Mouse (Mus musculus): Measurements from ENCODE around the gene Ddx42. TPM values are rescaled to one million over a fixed set of nuclear protein-coding genes. Genes with fewer than 3 reads are reported as not detected.

Gene Ddx42
- polyA plus RNA-seq, 1 experiment from 2014 or later: 77.6 TPM

GRCm38 (mm10) chr11:106271131-106271793 lies 54.5 kb downstream of the Ddx42 start:
- Histone ChIP-seq H3K27me3 (replicated peaks) (no peaks in the 10 kb centered on the region), H3K27ac (replicated peaks) (peak overlapping the region; percentile 90), H3K9ac (replicated peaks) (peak overlapping the region; percentile 85), H3K4me2 (peak overlapping the region; percentile 77), H3K36me3 (peaks cover 10% of the 10 kb centered on the region), H3K9me3 (replicated peaks) (no peaks in the 10 kb centered on the region), H3K4me1 (peaks cover 59% of the 10 kb centered on the region), H3K4me3 (replicated peaks) (peak overlapping the region; percentile 95)
- 48% methylated on average over 5 of the region's 5 CpGs for WGBS
- no peak for ATAC-seq (ENCODE audit: low FRiP score)

- peaks cover 58% of the 10 kb centered on the region for H3K4me1 ChIP-seq
- peak overlapping the region; percentile 77 for H3K4me2 ChIP-seq
- 1% methylated on average over 41 of the region's 41 CpGs for WGBS
Measured at GRCm38 (mm10) chr11:106271794-106272643, 55.3 kb downstream of the Ddx42 start.

GRCm38 (mm10) chr11:106272644-106273310 lies 56.1 kb downstream of the Ddx42 start, which contains the start of gene Smarcd2:
Gene Smarcd2, minus strand, starts transcription at chr11:106272972.
- Histone ChIP-seq H3K4me3 (replicated peaks) (peak within 1 kb of the TSS; percentile 95), H3K36me3 (no peaks in the 10 kb centered on the region), H3K9me3 (replicated peaks) (no peaks in the 10 kb centered on the region), H3K27me3 (replicated peaks) (0 out of 2 replicates have a peak, but pooled peaks cover 2% of the 10 kb centered on the region), H3K4me1 (peaks cover 51% of the 10 kb centered on the region), H3K9ac (replicated peaks) (peak within 1 kb of the TSS; percentile 85), H3K4me2 (peak within 1 kb of the TSS; percentile 77), H3K27ac (replicated peaks) (peak within 1 kb of the TSS; percentile 90)
- peak; percentile 95 for ATAC-seq (ENCODE audit: low FRiP score)
- under 1% methylated on average over 72 of the region's 72 CpGs for WGBS

More at GRCm38 (mm10) chr11:106271794-106272643, 55.3 kb downstream of the Ddx42 start:
- H3K9me3 ChIP-seq (replicated peaks): no peaks in the 10 kb centered on the region
- peak; percentile 37 for ATAC-seq (ENCODE audit: low FRiP score)
- H3K9ac ChIP-seq (replicated peaks): peak overlapping the region; percentile 85
- peak overlapping the region; percentile 95 for H3K4me3 ChIP-seq (replicated peaks)
- H3K27ac ChIP-seq (replicated peaks): peak overlapping the region; percentile 90
- H3K27me3 ChIP-seq (replicated peaks): no peaks in the 10 kb centered on the region
- peaks cover 2% of the 10 kb centered on the region; the same call in 1 of the 2 replicates for H3K36me3 ChIP-seq

GRCm38 (mm10) chr11:106273311-106273684 lies 56.6 kb downstream of the Ddx42 start:
- H3K4me1 ChIP-seq: peaks cover 45% of the 10 kb centered on the region
- peak; percentile 33 for ATAC-seq (ENCODE audit: low FRiP score)
- 17% methylated on average over 16 of the region's 16 CpGs for WGBS

GRCm38 (mm10) chr11:106273811-106274210 lies 57.1 kb downstream of the Ddx42 start:
- Histone ChIP-seq H3K9me3 (replicated peaks) (no peaks in the 10 kb centered on the region), H3K4me1 (peaks cover 40% of the 10 kb centered on the region), H3K4me3 (replicated peaks) (peak overlapping the region; percentile 95; the same call in 1 of the 2 replicates), H3K9ac (replicated peaks) (no peak overlapping the region), H3K4me2 (peak overlapping the region; percentile 77), H3K27me3 (replicated peaks) (0 out of 2 replicates have a peak, but pooled peaks cover 2% of the 10 kb centered on the region), H3K27ac (replicated peaks) (no peak overlapping the region), H3K36me3 (no peaks in the 10 kb centered on the region)
- WGBS: 94% methylated on average over 6 of the region's 6 CpGs
- no peak for ATAC-seq (ENCODE audit: low FRiP score)

More at GRCm38 (mm10) chr11:106273311-106273684, 56.6 kb downstream of the Ddx42 start:
- Histone ChIP-seq H3K36me3 (no peaks in the 10 kb centered on the region), H3K4me2 (peak overlapping the region; percentile 77), H3K27ac (replicated peaks) (peak overlapping the region; percentile 90), H3K27me3 (replicated peaks) (0 out of 2 replicates have a peak, but pooled peaks cover 2% of the 10 kb centered on the region), H3K4me3 (replicated peaks) (peak overlapping the region; percentile 95), H3K9me3 (replicated peaks) (no peaks in the 10 kb centered on the region), H3K9ac (replicated peaks) (peak overlapping the region; percentile 85)

GRCm38 (mm10) chr11:106274374-106274773 lies 57.6 kb downstream of the Ddx42 start:
- Histone ChIP-seq H3K9ac (replicated peaks) (no peak overlapping the region), H3K4me1 (peaks cover 35% of the 10 kb centered on the region), H3K4me2 (no peak overlapping the region), H3K4me3 (replicated peaks) (no peak overlapping the region), H3K9me3 (replicated peaks) (no peaks in the 10 kb centered on the region), H3K36me3 (no peaks in the 10 kb centered on the region), H3K27me3 (replicated peaks) (0 out of 2 replicates have a peak, but pooled peaks cover 2% of the 10 kb centered on the region), H3K27ac (replicated peaks) (no peak overlapping the region)
- WGBS: 93% methylated on average over 1 of the region's 1 CpGs
- no peak for ATAC-seq (ENCODE audit: low FRiP score)

GRCm38 (mm10) chr11:106274971-106275411 lies 58.3 kb downstream of the Ddx42 start:
- Histone ChIP-seq H3K4me3 (replicated peaks) (no peak overlapping the region), H3K27me3 (replicated peaks) (0 out of 2 replicates have a peak, but pooled peaks cover 2% of the 10 kb centered on the region), H3K9me3 (replicated peaks) (no peaks in the 10 kb centered on the region), H3K36me3 (no peaks in the 10 kb centered on the region), H3K4me1 (peaks cover 32% of the 10 kb centered on the region), H3K9ac (replicated peaks) (no peak overlapping the region), H3K4me2 (no peak overlapping the region), H3K27ac (replicated peaks) (no peak overlapping the region)
- ATAC-seq (ENCODE audit: low FRiP score): no peak
- 84% methylated on average over 7 of the region's 7 CpGs for WGBS

GRCm38 (mm10) chr11:106276454-106276853 lies 59.7 kb downstream of the Ddx42 start, which contains the start of gene Tcam1:
Gene Tcam1, plus strand, starts transcription at chr11:106276672.
- Histone ChIP-seq H3K4me1 (peaks cover 17% of the 10 kb centered on the region), H3K27ac (replicated peaks) (no peak within 1 kb of the TSS), H3K4me3 (replicated peaks) (peak within 1 kb of the TSS; percentile 26), H3K9ac (replicated peaks) (no peak within 1 kb of the TSS), H3K27me3 (replicated peaks) (0 out of 2 replicates have a peak, but pooled peaks cover 2% of the 10 kb centered on the region), H3K36me3 (no peaks in the 10 kb centered on the region), H3K9me3 (replicated peaks) (no peaks in the 10 kb centered on the region), H3K4me2 (peak within 1 kb of the TSS; percentile 60)
- peak; percentile 42 for ATAC-seq (ENCODE audit: low FRiP score)
- 7% methylated on average over 25 of the region's 25 CpGs for WGBS

GRCm38 (mm10) chr11:106282452-106282851 lies 65.7 kb downstream of the Ddx42 start:
- no peak overlapping the region for H3K4me2 ChIP-seq
- no peaks in the 10 kb centered on the region for H3K9me3 ChIP-seq (replicated peaks)
- no peak overlapping the region for H3K4me3 ChIP-seq (replicated peaks)
- H3K36me3 ChIP-seq: no peaks in the 10 kb centered on the region
- no peak overlapping the region for H3K27ac ChIP-seq (replicated peaks)
- H3K9ac ChIP-seq (replicated peaks): no peak overlapping the region
- H3K4me1 ChIP-seq: no peaks in the 10 kb centered on the region
- 0 out of 2 replicates have a peak, but pooled peaks cover under 1% of the 10 kb centered on the region for H3K27me3 ChIP-seq (replicated peaks)
- WGBS: 90% methylated on average over 6 of the region's 6 CpGs
- ATAC-seq (ENCODE audit: low FRiP score): no peak

GRCm38 (mm10) chr11:106283371-106283770 lies 66.6 kb downstream of the Ddx42 start:
- no peak overlapping the region for H3K9ac ChIP-seq (replicated peaks)
- no peak for ATAC-seq (ENCODE audit: low FRiP score)

GRCm38 (mm10) chr11:106284126-106284525 lies 67.4 kb downstream of the Ddx42 start:
- Histone ChIP-seq H3K27me3 (replicated peaks) (no peaks in the 10 kb centered on the region), H3K9ac (replicated peaks) (no peak overlapping the region), H3K27ac (replicated peaks) (no peak overlapping the region), H3K4me1 (no peaks in the 10 kb centered on the region), H3K36me3 (no peaks in the 10 kb centered on the region), H3K9me3 (replicated peaks) (no peaks in the 10 kb centered on the region), H3K4me2 (no peak overlapping the region), H3K4me3 (replicated peaks) (no peak overlapping the region)
- ATAC-seq (ENCODE audit: low FRiP score): no peak
- WGBS: 58% methylated on average over 8 of the region's 8 CpGs

More at GRCm38 (mm10) chr11:106283371-106283770, 66.6 kb downstream of the Ddx42 start:
- Histone ChIP-seq H3K27me3 (replicated peaks) (no peaks in the 10 kb centered on the region), H3K4me3 (replicated peaks) (no peak overlapping the region), H3K27ac (replicated peaks) (no peak overlapping the region), H3K4me1 (no peaks in the 10 kb centered on the region), H3K9me3 (replicated peaks) (no peaks in the 10 kb centered on the region), H3K36me3 (no peaks in the 10 kb centered on the region), H3K4me2 (no peak overlapping the region)
- 86% methylated on average over 4 of the region's 4 CpGs for WGBS

Measured in neural tube, embryonic 15.5 days (tissue).